Mouse (Mus musculus) urinary bladder, postnatal 36 days (tissue): ENCODE results near the gene Uroc1.

Source experiments
- DNase-seq, 2 experiments: peaks; one replicate each; pipeline ENCODE4 v3.0.0; 2022; ENCODE audit warnings: low spot score in 2 of 2, mixed read lengths in 1 of 2

The Uroc1 gene

DNA sequence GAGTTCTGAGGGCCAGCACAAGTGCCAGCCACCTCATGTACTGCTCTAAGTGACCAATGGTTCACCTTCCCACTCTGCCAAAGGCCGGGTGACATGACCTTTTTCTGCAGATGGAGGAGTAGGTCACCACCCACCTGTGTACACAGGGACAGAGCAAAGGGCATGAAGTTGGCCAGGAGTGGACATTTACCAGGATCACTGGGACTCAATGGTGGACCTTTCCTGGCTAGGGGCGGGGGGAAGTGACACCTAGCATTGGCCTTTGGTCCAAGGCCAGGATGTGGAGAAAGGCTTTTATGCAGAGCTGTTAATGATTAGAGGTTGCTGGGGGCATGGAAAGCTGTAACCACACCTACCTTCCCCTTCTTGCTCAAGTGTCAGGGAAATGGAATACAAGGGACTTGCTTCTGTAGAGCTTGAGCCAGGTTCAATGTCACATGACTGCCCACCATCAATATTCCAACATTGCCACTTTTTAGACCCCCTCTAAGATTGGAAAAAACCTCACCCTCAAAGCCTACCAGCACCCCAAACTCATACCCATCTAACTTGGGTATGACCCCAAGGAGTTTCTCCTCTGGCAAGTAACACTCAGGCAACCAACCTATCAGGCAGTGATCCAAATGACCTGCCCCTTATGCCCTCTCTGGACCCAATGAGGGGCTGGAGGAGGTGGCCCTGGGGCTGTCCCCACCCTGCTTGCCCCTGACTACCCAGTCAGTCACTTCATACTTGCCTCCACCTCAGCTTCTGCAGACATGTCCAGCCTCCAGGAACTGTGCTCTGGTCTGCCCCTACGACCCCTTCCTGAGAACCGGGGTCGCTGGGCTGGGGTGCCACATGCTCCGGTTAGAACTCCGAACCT lies at the start of gene Uroc1:
TSS of gene Uroc1 (plus strand) at position 724 of the 865 bp plus-strand sequence.
- DNase-seq: no peak

DNA sequence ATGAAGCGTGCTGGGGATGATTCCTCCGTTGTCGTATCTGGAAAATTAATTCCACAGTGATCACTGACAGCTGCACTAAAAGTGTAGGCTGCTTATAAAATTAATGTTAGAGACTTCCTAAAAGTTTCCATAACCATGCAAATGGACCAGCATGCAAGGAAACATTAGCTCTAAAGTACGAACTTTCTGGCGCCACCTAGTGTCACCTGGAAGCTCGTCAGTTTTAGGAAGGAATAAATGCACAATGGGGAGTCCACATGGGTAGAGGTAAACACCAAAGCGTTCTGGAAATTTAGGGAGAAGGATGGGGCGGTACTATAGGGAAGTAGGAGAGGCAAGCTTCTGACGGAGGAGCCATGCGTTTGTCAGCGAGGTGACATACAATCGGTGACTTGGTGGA lies 44.8 kb upstream of the Uroc1 start:
- DNase-seq: no peak

DNA sequence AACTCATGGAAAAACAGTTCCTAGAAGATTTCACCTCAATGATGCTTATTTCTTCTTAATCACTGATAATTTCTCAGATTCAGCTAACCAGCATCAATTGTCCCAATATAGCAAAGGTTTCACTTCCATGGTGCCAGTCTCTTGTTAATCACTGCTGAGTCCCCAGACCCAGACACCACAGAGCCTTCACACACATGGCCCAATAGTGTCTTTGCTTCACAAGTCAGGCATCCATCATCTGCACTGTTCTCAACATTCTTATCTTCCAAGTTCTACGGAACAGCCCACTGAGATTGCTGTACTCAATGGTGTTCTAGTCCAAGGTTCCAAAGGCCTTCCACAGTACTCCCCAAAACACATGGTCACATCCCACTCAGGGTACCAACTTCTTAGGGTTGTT lies 32.2 kb upstream of the Uroc1 start, which contains the start of gene BC048671:
TSS of gene BC048671 (plus strand) at position 301 of the 400 bp plus-strand sequence.
- DNase-seq: no peak

DNA sequence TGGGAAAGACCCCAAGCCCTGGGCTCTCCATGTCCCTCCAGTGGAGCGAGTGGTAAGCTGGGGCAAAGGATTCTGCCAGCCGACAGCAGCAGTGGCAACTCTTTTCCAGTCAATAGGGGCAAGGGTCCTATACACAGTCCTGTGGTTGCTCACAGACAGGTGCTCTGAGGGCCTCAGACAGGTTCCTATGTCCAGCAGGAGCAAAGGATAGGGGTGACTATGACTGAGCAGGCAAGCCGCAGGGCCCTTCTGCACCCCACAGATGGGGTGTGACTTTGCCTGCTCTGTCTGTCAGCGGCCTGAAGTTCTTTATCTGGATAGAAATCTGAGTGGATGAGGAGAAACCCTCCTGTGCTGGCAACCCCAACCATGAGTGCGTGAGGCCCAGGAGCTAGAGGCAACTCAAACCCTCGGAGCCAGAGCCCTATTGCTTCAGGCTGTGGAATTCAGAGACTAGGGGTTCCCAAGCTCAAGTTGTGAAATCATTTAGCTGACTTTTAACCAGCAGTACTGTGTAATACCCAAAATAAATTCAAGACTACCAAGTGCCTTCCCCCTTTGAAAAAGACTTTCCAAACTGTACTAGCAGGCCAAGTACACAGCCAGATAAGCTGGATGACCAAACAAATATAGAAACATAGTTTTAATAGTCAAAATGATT lies 26.6 kb upstream of the Uroc1 start:
- no peak for DNase-seq

DNA sequence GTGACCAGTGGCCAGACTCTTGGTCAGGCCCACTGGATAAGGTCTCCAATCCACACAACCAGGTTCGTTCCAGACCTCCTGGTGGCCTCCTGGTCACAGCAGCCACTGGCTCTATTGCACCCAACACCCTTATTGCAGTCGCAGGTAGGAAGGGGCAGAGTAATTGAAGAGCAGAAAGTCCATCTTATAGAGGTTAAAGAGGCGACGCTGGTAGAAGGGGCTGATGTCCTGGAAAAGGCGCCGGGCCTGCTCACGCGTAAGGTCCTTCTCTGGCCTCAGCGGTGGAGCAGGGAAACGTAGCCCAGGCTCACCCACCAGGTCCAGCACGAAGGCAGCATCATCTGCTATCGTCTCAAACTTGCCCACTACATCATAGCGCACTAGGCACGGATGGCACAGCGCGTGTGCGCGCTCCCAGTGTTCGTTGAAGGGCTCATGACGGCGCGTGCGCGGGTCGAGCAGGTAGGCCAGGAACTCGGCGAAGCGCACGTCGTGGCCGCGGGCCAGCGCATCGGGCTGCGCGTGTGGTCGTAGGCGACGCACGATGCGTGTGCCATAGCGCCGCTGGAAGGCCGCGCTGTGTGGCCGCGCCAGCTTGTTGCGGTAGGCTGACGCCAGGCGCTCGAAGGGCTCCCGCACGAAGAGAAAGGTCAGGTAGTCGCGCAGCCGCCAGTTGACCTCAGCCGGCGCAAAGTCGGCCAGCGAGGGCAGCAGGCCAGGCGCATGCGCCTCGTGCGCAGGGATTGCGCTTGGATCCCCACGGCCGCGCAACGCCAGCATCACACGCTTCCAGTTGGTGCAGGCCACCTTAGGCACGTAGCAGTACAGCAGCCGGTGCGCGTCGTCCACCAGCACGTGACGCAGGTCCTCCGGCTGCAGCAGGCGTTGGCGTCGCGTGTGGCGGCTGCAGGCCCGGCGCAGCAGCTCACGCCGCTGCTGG lies 24.0 kb upstream of the Uroc1 start:
- no peak for DNase-seq

DNA sequence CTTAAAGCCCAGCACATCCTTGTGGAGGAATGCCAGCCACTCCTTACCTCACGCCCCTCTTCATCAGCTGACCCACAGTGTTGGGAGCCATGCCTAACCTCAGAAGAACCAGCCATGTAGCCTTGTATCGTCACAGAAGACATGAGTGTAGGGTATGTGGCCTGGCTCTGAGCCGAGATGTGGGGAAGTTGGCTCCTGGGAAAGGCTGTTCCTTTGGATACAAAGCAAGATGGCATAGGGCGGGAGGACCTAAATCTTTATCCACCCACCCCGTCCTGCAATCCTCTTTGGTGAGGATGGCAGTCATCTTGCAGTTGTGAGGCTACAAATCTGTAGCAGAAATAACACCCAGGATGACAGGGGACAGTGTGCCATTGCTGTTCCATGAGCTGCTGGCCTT lies 17.1 kb upstream of the Uroc1 start:
- no peak for DNase-seq

DNA sequence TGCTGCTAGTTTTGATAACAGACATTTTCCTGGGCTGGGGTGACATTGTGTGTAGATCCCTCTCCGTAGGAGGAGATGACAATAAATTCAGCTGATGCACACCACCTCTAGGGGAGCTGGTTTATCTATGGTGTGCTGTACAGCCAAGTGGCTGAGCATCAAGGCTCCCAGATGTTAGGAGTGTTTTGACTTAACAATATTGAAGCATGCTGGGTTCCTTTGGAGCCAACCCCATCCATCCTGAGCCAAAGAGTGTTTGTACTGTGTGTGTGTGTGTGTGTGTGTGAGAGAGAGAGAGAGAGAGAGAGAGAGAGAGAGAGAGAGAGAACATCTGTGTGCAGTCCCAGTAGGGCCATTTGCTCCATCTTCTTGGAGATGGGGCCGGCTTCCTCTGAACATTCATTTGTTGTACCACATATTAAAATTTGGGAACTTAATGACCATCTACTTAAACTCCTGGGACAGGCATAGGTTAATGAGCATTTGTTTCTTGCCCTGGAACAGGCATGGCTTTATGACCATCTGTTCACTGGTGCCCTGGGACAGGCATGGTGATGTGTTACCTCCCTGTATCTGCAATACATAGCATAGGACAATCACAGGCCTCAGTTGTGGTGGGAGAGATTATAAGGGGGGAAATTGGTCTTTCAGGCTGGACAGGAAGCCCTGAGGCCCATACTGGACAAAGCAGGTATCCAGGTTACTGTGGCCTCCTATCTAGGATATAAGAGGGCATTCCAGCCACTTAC lies 15.4 kb upstream of the Uroc1 start:
- no peak for DNase-seq

DNA sequence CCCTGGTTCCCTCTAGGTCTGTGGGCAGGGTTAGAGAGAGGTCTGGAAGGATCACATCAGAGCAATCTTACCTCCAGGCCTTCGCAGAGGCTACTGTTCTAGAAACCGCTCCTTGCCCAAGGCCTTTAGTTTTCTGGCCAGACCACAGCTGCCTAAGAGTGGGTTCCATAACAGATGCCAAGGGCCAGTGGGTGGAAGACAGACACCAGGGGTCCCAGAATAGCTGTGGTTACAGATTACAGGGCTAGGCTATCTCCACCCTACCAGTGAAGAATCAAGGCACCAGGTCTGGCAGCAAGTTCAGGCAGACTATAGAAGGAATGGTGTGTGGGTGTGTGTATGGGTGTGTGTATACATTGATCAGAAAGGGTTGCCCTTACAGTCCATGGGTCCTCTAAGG lies 14.1 kb upstream of the Uroc1 start:
- DNase-seq: no peak

DNA sequence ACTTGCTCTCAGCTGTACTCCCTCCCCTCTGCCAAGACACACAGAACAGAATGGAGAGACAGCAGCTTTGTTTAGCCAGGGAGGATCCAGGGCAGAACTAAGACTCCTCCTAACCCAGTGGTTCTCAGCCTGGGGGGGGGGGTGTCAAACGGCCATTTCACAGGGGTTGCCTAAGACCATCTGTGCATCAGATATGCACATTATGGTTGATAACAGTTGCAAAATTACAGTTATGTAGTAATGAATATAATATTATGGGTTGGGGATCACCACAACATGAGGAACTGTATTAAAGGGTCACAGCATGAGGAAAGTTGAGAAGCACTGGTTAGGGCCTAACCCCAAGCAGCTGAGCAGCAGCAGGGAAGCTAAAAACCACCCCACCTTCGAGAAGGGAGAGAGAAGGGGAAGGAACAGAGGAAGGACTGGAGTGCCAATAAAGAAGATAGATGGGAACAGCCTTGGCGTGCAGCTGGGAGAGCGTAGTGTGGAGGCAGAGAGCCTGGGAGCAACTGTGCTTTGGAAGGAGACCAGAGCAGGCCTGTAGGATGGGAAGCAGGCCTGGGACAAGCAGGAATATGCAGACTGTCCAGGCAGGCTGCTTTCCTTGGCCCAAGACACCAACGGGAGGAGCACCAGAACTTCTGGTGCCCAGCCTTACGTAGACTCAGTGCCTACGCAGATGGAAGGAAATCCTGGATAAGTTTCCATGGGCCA lies 13.5 kb upstream of the Uroc1 start:
- no peak for DNase-seq

DNA sequence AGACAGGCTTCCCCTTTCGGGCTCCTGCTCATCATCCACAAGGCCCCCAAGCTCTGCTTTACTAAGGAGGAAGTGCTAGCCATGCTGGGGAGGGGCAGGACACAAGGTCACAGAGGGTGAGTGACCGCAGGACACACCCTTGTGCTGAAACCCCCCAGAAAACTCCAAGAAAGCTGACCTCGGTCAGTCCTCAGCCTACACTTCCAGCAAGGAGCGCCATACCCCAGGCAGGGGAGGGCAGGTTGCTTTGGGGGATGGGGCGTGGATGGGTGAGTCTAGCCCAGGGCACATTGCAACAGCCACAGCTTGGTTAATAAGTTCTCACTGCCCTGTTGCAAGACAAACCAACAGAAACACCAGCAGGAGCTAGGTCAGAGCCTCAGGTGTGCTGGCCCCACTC lies 12.7 kb upstream of the Uroc1 start:
- no peak for DNase-seq

DNA sequence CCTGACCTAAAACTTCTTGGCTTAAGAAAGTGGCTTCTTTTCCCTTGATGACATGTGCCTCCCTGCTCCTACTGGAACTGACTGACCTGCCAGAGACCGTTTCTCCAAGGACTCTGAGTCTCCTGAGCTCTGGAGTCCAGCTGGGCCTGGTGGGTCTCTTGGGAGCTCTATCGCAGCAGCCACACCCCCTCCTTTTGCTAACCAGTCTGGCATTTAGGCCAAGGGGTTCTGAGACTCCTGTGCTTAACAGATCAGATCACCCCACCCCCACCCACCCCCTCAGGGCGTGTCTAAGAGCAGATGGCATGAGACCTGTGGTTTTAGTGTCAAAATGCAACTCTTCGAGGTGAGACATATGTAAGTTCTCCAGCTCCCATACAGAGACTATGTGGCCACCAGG lies 11.3 kb upstream of the Uroc1 start:
- no peak for DNase-seq

DNA sequence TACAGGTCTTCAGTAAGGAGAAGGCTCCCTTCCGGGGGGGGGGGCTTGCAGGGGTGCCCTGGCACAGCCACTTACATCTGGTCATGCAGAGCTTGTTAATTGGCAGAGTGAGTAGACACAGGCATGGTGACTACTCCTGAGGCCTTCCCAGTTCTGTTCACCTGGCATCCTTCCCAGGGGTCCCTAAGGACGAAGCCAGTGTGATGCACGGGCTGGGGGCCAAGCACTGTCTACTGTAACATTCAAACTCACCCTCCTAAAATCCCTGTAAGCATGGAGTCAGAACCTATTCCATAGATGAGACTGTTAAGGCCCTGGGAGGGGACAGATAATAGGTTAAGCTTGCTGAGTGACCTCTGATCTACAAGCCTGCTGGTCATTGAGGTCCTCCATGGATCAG lies 9.1 kb upstream of the Uroc1 start:
- no peak for DNase-seq

DNA sequence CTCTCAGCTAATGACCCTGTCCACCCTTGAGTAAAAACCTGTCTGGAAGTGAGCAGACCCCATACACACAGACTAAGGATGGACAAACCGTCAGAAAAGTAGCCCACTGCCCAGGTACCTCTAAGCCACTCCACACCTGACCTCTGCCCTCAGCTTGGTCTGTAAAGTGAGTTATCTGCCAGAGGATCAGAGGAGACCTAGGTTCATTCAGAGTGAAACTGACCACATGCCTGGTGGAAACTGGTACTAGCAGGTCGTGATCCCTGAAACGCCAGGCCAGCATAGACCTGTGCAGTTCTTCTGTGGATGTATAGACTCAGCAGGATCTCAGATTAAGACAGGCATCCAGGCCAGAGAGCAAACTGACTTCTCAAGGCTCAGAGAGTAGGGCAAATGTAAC lies 8.6 kb upstream of the Uroc1 start:
- DNase-seq: no peak

DNA sequence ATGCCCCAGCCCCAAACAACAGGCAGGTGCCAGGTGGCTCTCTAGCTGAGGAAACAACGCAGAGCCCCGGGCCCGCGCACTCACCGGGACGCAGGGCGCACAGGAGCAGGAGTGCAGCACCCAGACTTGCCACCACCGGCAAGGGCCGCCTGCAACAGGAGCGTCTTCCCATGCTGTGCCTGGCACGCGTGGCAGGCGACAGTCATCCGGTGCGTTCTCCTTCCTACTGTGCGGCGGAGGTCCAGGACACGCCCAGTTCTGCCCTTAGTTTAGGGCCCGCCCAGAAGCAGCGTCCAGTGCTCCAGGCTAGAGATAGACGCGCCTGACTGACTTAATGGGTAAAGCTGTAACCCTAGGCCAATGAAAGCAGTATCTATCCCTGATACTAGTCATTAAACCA lies 8.1 kb upstream of the Uroc1 start, which contains the start of gene Chst13:
TSS of gene Chst13 (minus strand) at position 195 of the 400 bp plus-strand sequence.
- DNase-seq: peak in 1 of 2 experiments; percentile 20

DNA sequence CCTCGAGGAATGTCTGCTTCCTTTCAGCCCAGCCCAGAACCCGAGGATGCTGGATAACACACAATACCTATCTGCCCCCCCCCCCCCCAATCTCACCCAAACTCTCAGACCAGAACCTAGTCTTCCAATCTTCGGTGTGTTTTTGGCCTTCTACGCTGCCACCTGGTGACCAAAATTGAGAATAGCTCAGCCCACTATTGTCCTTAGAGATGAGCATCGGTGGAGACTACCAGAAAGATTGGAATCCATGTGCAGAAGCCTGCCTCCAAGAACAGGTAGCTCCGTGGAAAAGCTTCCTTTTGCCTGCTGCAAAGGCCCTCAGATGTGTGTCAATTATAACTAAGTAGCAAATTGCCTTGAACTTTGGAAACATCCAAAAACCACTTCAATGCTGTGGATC lies 5.4 kb upstream of the Uroc1 start:
- DNase-seq: no peak

DNA sequence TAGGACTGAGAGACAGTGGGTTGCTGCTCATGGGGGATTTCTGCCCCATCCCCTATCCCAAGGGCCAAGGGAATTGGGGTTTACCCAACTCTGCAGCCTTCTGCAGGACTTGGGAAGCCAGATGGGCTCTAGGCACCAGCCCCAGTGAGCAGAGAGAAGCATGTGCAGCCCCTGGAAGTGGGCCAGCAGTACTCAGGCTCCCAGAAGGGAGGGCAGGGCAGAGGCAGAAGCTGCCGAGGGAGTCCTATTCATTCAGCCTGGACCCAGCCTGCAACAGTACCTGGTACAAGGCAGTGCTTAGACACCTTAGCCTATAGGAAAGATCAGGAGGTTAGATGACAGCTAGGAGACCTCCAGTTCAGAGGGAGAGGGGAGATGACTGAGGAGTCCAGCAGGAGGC lies 3.1 kb upstream of the Uroc1 start:
- no peak for DNase-seq

DNA sequence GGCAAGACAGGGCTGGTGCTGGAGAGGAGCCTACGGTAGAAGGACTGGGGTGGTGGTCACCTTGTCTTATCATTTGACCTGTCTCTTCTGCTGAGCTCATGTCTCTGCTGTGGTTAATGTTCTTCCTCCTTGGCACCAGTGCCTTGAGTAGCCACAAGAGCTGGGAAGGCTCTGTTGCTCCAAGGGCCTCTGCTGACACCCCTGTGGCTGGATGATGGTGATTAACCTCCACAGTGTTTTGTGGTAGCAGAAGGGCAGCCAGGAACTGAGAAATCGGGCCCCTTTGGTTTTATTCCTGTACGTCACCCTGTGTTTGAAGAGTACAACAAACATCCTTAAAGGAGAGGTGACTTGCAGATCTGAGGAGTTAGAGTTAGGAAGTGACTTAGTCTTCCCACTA lies 1.2 kb downstream of the Uroc1 start:
- no peak for DNase-seq

DNA sequence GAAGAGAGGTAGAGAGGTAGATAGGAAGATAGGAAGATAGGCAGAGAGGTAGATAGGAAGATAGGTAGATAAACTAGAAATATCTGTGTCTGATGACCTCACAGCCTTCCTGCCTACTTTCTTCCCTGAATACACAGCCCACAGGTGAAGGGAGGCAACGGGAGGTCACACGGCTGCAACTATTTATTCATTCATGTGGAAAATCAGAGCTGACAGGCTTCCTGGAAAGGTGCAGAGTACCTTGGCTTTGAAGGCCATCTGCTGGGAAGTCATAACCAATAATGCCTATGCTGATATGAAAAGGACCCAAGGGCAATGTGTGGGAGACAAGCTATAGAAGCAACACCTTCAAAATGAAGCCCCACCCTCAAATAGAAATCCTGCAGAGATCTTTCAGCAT lies 9.3 kb downstream of the Uroc1 start:
- no peak for DNase-seq

DNA sequence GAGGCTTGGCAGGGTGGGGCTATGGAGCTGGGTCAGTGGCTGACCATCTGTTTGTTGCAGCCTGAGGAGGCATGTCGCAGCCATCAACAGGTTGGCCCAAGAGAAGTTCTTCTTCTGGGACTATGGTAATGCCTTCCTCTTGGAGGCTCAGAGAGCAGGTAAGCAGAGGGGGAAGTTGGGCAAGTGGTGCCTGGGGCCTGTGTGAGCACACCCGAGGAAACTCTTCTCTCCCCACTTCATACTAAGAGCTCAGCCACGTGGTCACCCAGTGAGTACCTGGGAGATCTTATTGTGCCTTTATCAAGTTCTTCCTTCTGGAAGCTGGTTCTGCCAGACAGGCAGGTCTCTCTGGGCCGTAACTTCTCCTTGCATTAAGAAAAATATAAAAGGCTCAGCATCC lies 14.1 kb downstream of the Uroc1 start:
- no peak for DNase-seq

DNA sequence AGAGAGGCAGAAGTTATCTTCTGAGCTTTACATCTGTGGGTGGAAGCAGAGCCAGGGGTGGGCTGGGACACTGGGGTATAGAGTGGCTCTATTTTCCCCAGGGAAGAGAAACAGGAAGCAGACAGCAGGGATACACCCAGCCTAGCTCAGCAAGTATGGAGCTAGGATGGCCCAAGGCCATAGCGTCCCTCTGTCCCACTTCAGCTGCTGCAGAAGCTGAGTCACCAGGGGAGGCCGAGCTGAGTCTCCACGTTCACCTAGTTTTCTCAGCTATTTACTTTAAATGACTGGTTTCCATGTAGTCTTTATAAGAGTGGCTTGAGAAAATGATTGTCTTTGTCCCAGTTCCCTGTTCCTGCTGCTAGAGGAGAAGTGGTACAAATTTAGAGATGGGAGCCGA lies 15.4 kb downstream of the Uroc1 start:
- DNase-seq: no peak

DNA sequence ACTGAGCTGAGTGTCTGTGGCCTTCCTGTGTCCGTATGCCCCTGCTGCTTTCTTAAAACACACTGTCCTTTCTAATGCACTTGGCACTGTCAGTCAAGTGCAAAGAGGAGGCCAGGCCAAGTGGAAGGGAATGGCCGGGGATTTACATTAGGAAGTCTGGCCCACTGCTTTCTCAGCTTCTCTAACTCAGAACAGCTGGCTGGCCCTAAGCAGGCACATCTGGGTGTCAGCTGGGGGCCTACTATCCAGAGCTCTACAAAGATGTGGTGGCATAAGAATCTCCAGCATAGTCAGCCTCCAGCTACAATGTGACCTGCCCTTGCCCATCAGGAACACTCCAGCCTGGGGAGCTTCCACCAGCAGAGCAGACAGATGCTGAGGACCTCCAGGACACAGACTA lies 16.9 kb downstream of the Uroc1 start:
- no peak for DNase-seq
